Mouse (Mus musculus) thymus, adult 2 months (tissue): ENCODE measurements at regions not wholly inside any gene's neighbourhood (a gene's known extent, or its start where the extent isn't known, plus 50 kb on each side); places are given as distances from the start of the nearest gene placed in this dataset.

Experiments used
- CTCF ChIP-seq: fragments of 200-500 bp; IDR thresholded peaks from 2 replicates; pipeline ENCODE4 v1.5.1; 2012; ENCODE audit warnings: mild to moderate bottlenecking, control low read depth, low read length, moderate library complexity, borderline replicate concordance; ENCODE audit not compliant: control insufficient read depth, poor library complexity, insufficient read depth; ENCODE audit errors: extremely low read depth
- POLR2A ChIP-seq: fragments of 200-500 bp; IDR thresholded peaks from 2 replicates; pipeline ENCODE4 v1.6.1; 2012; ENCODE audit warnings: mild to moderate bottlenecking, low read length, control low read depth, moderate library complexity; ENCODE audit not compliant: control insufficient read depth, poor library complexity, insufficient read depth; ENCODE audit errors: extremely low read depth

GRCm38 (mm10) chr1:138771307-138772011 lies 76.9 kb downstream of the Lhx9 start:
- TF ChIP-seq POLR2A: no peak
- no peak for TF ChIP-seq CTCF
